Mouse (Mus musculus) midbrain, embryonic 10.5 days (tissue): ENCODE data around the gene Ror1. TPM values are rescaled to one million over a fixed set of nuclear protein-coding genes. Genes with fewer than 3 reads are reported as not detected.

Experiments used
- DNase-seq: peaks from one replicate; pipeline ENCODE4 v3.0.0-alpha.2; 2017; ENCODE audit warnings: low spot score
- H3K27ac ChIP-seq: fragments of 300-500 bp; sonication (generic); replicated peaks from 2 replicates; pipeline ENCODE4 v1.5.1; 2016; ENCODE audit warnings: mild to moderate bottlenecking
- H3K27me3 ChIP-seq: fragments of 300-500 bp; sonication (generic); 2 replicates; pipeline ENCODE4 v1.6.1; 2016; ENCODE audit warnings: low read depth, mild to moderate bottlenecking; ENCODE audit not compliant: poor library complexity, severe bottlenecking
- H3K36me3 ChIP-seq: fragments of 300-500 bp; sonication (generic); 2 replicates; pipeline ENCODE4 v1.6.1; 2016; ENCODE audit warnings: mild to moderate bottlenecking, moderate library complexity
- H3K4me1 ChIP-seq: fragments of 300-500 bp; sonication (generic); 2 replicates; pipeline ENCODE4 v1.6.1; 2016
- H3K4me3 ChIP-seq: fragments of 300-500 bp; sonication (generic); 2 replicates; pipeline ENCODE4 v1.5.1; 2016; ENCODE audit warnings: mild to moderate bottlenecking, moderate library complexity
- H3K9me3 ChIP-seq: fragments of 300-500 bp; sonication (generic); replicated peaks from 2 replicates; pipeline ENCODE4 v1.6.1; 2016; ENCODE audit warnings: mild to moderate bottlenecking
- WGBS: fragments of 180-500 bp; shearing (Covaris S2); methylation state at CpG from one replicate; pipeline ENCODE4 v1.1.7; 2016; 5-methylcytosine and 5-hydroxymethylcytosine counted together
- polyA plus RNA-seq: library from polyadenylated mRNA; unstranded; fragments of >200 nt; fragmentation: Nextera tagmentation; extraction: Ambion mirVana; gene quantifications from 2 replicates; pipeline ENCODE4 v1.2.1, GENCODE M21; 2016

Gene Ror1
- polyA plus RNA-seq, 1 experiment from 2014 or later: 5.9 TPM

DNA sequence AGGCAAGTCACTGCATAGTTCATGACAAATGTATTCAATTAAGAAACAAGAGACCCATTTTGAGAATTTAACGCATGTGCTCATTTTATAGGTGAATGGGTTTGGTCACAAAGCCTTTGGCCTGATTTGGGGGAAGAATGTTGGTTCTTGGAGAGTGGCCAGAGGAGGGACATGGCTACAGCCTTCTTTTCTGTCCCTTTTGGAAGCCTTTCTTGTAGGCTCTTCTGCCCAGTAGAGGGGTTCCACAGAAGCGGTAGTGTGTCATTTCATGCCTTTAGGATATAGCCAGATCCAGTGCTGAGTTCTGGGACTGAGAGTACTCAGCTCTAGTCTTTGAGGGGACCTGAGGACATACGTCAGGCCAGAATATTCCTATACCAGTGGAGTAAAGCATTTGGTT lies 26.8 kb downstream of the Ror1 start:
- H3K4me1 ChIP-seq: peaks cover 22% of the 10 kb centered on the region
- no peak for DNase-seq
- 95% methylated on average over 3 of the region's 3 CpGs for WGBS
- no peak overlapping the region for H3K4me3 ChIP-seq
- H3K27ac ChIP-seq: no peak overlapping the region
- no peaks in the 10 kb centered on the region for H3K27me3 ChIP-seq
- H3K9me3 ChIP-seq: no peaks in the 10 kb centered on the region
- no peaks in the 10 kb centered on the region for H3K36me3 ChIP-seq

DNA sequence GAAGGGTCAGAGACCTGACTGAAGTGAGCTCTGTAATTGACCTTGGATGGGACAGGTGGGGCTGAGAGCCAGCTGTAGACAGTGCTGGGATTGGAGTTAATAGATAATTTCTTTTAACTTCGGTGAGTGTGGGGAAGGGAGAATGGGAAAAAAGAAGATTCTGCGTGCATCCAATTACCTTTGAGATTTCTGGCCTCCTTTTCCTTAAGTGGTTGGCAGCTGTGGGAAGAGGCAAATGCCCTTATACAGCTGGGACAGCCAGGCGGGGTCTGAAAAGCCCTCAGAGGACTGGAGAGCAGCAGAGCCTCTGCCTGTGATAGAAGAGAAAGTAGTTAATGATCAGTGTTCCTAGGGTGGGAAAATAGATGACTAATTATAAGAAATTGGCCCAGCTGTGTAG lies 27.9 kb downstream of the Ror1 start:
- WGBS: 83% methylated on average over 3 of the region's 3 CpGs
- H3K9me3 ChIP-seq: no peaks in the 10 kb centered on the region
- no peaks in the 10 kb centered on the region for H3K36me3 ChIP-seq
- DNase-seq: no peak
- H3K27me3 ChIP-seq: no peaks in the 10 kb centered on the region
- H3K27ac ChIP-seq: no peak overlapping the region
- no peak overlapping the region for H3K4me3 ChIP-seq
- peaks cover 17% of the 10 kb centered on the region for H3K4me1 ChIP-seq

- Histone ChIP-seq H3K4me3 (no peak overlapping the region), H3K4me1 (peaks cover 11% of the 10 kb centered on the region), H3K9me3 (no peaks in the 10 kb centered on the region), H3K27ac (no peak overlapping the region), H3K36me3 (no peaks in the 10 kb centered on the region), H3K27me3 (no peaks in the 10 kb centered on the region)
- DNase-seq: no peak
These were observed 28.5 kb downstream of the Ror1 start for GRCm38 (mm10) chr4:100124056-100124455.

DNA sequence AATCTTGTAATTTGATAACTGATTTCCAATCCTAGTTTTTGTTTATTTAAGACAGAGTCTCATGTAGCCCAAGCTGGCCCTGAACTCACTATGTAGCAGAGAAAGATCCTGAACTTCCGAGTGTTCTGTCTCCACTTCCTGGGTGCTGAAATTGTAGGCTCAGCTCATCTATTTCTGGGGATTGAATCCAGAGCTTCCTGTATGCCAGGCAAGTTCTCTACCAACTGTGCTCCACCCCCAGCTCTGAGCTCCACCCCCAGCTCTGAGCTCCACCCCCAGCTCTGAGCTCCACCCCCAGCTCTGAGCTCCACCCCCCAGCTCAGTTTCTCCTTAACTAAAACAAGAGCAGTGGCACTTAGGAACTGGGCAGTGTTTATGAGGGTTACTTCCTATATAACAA lies 29.3 kb downstream of the Ror1 start:
- H3K4me3 ChIP-seq: no peak overlapping the region
- H3K27ac ChIP-seq: no peak overlapping the region
- no peaks in the 10 kb centered on the region for H3K36me3 ChIP-seq
- WGBS: 97% methylated on average over 1 of the region's 1 CpGs
- H3K4me1 ChIP-seq: peaks cover 11% of the 10 kb centered on the region
- H3K9me3 ChIP-seq: no peaks in the 10 kb centered on the region
- DNase-seq: no peak
- no peaks in the 10 kb centered on the region for H3K27me3 ChIP-seq

GRCm38 (mm10) chr4:100126531-100127310 lies 31.1 kb downstream of the Ror1 start:
- no peak overlapping the region for H3K27ac ChIP-seq
- H3K27me3 ChIP-seq: no peaks in the 10 kb centered on the region
- H3K36me3 ChIP-seq: no peaks in the 10 kb centered on the region
- DNase-seq: no peak
- no peaks in the 10 kb centered on the region for H3K9me3 ChIP-seq
- WGBS: 55% methylated on average over 12 of the region's 12 CpGs
- H3K4me3 ChIP-seq: no peak overlapping the region
- H3K4me1 ChIP-seq: peaks cover 11% of the 10 kb centered on the region

DNA sequence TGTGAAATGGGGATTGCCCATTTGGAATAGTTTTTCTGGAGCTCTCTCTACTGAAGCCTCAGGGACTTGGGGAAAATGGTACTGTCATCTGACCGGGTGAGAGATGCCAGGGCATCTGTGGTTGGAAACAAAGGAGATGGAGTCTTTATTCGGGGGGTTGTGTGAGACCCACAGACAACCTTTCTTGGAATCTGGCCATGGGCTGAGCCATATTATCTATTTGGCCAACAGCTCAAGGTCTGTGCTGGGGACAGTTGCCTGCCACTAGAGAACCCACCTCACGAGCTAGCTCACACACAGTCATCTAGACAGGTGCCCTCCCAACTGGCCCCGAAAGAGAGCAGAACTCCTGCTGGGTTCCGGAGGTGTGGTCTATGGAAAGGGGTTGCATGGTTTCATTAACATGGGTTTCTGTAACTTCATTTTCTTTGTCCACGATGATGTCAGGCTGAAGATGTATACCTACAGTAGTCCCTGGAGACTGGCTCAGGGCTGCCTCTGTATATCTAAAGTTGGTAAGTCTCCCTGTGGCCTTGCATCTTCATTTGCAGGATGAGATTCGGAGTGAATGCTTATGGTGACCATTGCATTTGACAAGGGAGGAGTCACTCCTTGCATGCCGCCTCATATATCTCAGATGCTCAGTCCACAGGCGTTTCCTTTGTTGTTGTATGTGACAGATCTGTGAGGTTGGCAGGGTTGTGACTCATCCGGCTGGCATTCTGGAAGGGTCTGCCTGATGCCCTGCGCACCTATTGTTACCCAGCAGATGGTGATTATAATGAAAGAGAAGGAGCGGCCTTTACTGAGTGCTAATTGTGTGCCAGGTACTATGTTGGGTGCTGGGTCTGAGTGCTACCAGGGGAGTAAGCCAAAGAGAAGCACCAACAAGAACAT lies 32.7 kb downstream of the Ror1 start:
- H3K9me3 ChIP-seq: no peaks in the 10 kb centered on the region
- no peak for DNase-seq
- H3K4me3 ChIP-seq: no peak overlapping the region
- no peaks in the 10 kb centered on the region for H3K27me3 ChIP-seq
- WGBS: 88% methylated on average over 12 of the region's 12 CpGs
- no peak overlapping the region for H3K27ac ChIP-seq
- no peaks in the 10 kb centered on the region for H3K36me3 ChIP-seq
- H3K4me1 ChIP-seq: peaks cover 11% of the 10 kb centered on the region

GRCm38 (mm10) chr4:100129201-100129600 lies 33.6 kb downstream of the Ror1 start:
- H3K4me1 ChIP-seq: peaks cover 11% of the 10 kb centered on the region
- no peaks in the 10 kb centered on the region for H3K9me3 ChIP-seq
- no peaks in the 10 kb centered on the region for H3K36me3 ChIP-seq
- H3K27ac ChIP-seq: no peak overlapping the region
- no peak for DNase-seq
- no peak overlapping the region for H3K4me3 ChIP-seq
- no peaks in the 10 kb centered on the region for H3K27me3 ChIP-seq
- WGBS: 85% methylated on average over 5 of the region's 5 CpGs

- WGBS: 94% methylated on average over 3 of the region's 3 CpGs
- Histone ChIP-seq H3K27me3 (no peaks in the 10 kb centered on the region), H3K27ac (no peak overlapping the region), H3K4me3 (no peak overlapping the region), H3K36me3 (no peaks in the 10 kb centered on the region), H3K9me3 (no peaks in the 10 kb centered on the region), H3K4me1 (peaks cover 11% of the 10 kb centered on the region)
- DNase-seq: no peak
These were observed 35.3 kb downstream of the Ror1 start for GRCm38 (mm10) chr4:100130771-100131475.

GRCm38 (mm10) chr4:100131488-100131887 lies 35.9 kb downstream of the Ror1 start:
- Histone ChIP-seq H3K27me3 (no peaks in the 10 kb centered on the region), H3K4me3 (no peak overlapping the region), H3K4me1 (peaks cover 6% of the 10 kb centered on the region), H3K9me3 (no peaks in the 10 kb centered on the region), H3K27ac (no peak overlapping the region), H3K36me3 (no peaks in the 10 kb centered on the region)
- DNase-seq: no peak
- WGBS: 86% methylated on average over 2 of the region's 2 CpGs

DNA sequence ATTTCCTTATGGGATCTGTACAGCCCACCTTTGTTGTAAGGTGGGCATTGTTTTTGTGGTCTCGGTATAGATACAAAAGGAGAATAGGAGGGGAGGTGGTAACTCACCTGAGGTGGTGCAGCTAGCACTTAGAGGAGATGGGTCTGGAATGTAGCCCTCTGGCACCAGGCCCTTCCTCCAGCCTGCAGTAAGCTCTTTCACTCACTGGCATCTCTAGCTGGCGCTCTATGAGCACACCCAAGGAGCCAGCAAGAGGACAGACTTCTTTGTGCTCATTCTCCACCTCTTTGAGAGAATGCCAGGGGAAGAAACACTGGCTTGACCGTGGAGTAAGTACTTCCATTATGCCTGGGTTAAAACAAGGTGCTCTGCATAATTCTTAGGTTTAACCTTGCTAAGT lies 36.7 kb downstream of the Ror1 start:
- Histone ChIP-seq H3K4me3 (no peak overlapping the region), H3K4me1 (no peaks in the 10 kb centered on the region), H3K9me3 (no peaks in the 10 kb centered on the region), H3K27me3 (no peaks in the 10 kb centered on the region), H3K36me3 (no peaks in the 10 kb centered on the region), H3K27ac (no peak overlapping the region)
- 90% methylated on average over 3 of the region's 3 CpGs for WGBS
- no peak for DNase-seq

DNA sequence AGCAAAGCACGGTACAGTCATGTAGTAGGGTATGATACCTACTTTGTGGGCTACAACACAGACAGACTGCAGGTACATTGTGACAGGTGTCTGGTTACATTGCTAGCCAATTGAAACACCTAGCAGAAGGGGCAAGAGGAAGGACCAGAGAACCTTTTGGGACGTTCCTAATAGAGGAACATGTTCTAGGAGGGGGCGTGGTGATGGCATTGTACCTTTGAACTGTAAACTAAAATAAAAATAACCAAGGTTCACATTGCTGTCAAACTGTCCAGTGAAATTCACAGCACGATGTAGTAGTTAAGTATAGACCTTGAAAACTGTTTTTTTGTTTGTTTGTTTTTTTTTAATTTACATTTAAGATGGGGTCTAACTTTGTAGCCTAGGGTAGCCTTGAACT lies 40.5 kb downstream of the Ror1 start:
- no peak overlapping the region for H3K4me3 ChIP-seq
- WGBS: 93% methylated on average over 4 of the region's 4 CpGs
- DNase-seq: no peak

DNA sequence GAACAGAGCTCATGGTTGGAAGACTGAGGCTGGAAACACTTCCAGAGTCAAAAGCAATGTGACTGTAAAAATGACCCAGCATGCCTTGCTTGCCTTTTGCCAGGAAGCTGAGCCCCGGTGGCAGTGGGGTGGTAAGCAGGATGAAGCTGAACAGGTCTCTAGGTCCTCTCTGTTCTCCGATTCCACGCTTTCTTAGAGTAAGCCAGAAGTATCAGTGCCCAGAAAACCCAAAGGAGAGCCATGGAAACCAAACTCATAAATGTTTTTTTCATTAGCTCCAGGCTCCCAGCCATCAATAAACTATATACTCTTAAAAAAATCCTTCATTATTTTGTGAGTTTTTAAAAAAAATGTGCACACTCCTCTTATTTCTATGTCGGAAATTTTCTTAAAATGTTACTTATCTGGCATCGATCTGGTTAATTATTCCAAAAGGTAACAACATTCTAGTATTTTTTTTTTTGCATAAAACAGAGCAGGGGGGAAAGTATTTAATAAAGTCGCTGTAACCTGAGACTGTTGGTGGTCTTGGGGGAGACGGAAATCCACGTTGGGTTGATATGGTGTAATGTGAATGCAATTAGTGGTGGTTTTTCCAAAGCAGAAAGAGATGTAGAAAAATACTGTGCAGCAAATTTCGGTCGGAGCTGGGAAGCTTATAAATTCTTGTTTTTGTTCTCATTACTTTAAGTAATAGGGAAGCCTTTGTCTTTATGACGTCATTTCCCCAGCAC lies 41.7 kb downstream of the Ror1 start:
- Histone ChIP-seq H3K27me3 (no peaks in the 10 kb centered on the region), H3K36me3 (no peaks in the 10 kb centered on the region), H3K4me3 (no peak overlapping the region), H3K9me3 (no peaks in the 10 kb centered on the region), H3K4me1 (no peaks in the 10 kb centered on the region), H3K27ac (no peak overlapping the region)
- no peak for DNase-seq
- 90% methylated on average over 11 of the region's 11 CpGs for WGBS

More for the DNA sequence above, 40.5 kb downstream of the Ror1 start:
- Histone ChIP-seq H3K4me1 (no peaks in the 10 kb centered on the region), H3K27me3 (no peaks in the 10 kb centered on the region), H3K9me3 (no peaks in the 10 kb centered on the region), H3K27ac (no peak overlapping the region), H3K36me3 (no peaks in the 10 kb centered on the region)
